Mouse (Mus musculus) cerebellum, adult 8-10 months (tissue): ENCODE measurements around the gene Sp6.

Experiments
- DNase-seq: peaks from one replicate; pipeline ENCODE4 v3.0.0; 2022

The Sp6 gene

DNA sequence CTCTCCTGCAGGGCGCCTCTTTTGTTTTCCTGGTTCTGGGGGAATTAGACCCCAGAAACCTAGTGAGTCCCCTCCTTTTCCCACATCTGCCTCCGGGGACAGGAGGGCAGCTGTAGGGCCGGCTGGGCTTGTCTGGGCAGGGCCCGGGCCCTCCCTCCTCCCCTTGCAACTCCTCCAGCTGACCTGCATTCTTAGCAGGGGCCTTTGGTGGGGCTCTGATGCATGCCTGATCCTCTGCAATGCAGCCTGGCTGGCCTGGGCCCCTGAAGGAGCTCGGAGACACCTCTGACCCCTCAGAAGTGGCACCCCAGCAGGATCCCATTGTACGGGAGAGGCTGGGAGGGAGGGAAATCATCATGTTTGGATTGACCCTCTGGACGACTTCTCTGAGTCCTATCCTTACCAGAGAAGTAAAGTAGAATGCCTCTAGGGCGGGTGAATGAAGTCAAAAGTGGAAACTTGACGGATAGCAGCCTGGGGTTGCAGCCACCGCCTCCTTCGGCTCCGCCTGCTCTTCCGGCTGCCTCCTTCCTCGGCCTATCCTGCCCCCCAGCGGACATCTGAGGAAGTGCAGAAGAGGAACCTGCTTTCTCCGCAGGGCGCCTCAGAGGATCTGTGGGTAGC lies 12.6 kb downstream of the Sp6 start:
- peak; percentile 84 for DNase-seq

- peak; percentile 83 for DNase-seq
Observed at GRCm38 (mm10) chr11:97029686-97030417, 16.7 kb downstream of the Sp6 start, which contains the start of gene Scrn2. Gene Scrn2 (plus strand): TSS chr11:97029938.

DNA sequence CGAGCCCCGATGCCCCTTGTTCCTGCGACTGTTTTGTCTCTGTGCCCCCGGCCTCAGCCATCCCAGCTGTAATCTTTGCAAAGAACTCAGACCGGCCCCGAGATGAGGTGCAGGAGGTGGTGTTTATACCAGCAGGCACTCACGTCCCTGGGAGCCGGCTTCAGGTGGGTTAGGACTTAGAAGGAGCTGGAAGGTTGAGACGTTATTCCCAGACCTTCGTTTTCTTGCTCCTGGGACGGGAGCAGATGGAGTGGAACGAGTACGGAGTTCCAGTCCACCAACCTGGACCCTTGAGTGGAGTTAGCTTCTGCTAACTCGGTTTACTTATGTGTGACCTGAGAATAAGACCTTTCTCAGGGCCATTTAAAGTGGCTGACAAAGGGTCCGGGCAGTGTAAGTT lies 17.2 kb downstream of the Sp6 start:
- DNase-seq = no peak

GRCm38 (mm10) chr11:97031977-97032376 lies 18.8 kb downstream of the Sp6 start:
- no peak for DNase-seq

- no peak for DNase-seq
Observed at GRCm38 (mm10) chr11:97032499-97032898, 19.3 kb downstream of the Sp6 start.

DNA sequence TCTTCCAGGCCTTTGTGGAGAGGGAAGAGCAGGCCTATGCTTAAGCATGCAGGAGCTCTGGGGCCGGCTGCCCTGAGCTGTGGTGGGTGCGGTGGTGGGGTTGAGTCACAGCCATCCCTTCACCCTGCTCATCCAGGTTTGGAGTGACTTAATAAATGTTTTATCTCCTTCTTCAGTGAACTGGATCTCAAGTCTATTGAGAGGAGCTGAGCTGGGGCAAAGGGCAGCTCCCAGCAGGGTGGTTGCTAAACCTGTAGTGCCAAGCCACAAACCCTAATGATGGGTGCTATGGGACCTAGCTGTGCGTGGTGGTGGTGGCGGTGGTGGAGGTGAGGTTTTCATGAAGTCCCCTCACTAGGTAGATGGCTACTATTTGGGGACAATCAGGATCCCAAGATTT lies 20.6 kb downstream of the Sp6 start:
- DNase-seq = no peak

- DNase-seq = no peak
Observed at GRCm38 (mm10) chr11:97036141-97036540, 22.9 kb downstream of the Sp6 start.

- DNase-seq = no peak
Observed at GRCm38 (mm10) chr11:97038881-97039280, 25.7 kb downstream of the Sp6 start.

DNA sequence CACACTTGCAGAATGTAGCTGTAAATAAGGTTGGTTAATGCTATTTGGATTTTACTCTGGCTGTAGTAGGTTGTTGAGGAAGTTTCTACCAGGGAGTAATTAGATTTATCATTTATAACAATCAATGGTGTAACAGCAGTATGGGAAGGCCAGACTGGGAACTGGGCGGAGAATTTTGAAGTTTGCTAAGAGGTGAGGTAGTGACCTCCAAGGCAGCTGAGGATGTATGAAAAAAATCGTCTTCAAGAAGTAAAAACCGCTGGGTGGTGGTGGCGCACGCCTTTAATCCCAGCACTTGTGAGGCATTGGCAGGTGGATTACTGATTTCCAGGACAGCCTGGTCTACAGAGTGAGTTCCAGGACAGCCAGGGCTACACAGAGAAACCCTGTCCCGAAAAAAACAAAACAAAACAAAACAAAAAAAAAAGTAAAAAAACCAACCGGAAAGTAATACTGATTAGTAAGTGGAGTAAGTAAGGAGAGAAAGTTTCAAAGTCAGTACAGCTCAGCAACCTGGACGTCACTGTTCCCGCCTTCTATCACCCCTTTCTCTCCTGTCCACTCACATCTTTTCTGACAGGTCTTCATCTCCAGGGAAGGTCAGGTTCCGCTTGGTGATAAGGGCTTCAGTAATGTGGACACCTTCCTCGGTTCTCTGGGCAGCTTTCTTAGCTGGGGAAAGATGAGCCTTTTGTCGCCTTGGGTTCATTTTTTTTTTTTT lies 27.3 kb downstream of the Sp6 start:
- DNase-seq = no peak

- DNase-seq = peak; percentile 87
Observed at GRCm38 (mm10) chr11:97041022-97041899, 28.1 kb downstream of the Sp6 start, which contains the start of the genes Lrrc46 and Mrpl10. Gene Lrrc46 (minus strand): TSS chr11:97041407. Gene Mrpl10 (plus strand): TSS chr11:97041560.

GRCm38 (mm10) chr11:97044902-97045301 lies 31.7 kb downstream of the Sp6 start:
- no peak for DNase-seq

GRCm38 (mm10) chr11:97045861-97046260 lies 32.7 kb downstream of the Sp6 start:
- no peak for DNase-seq

DNA sequence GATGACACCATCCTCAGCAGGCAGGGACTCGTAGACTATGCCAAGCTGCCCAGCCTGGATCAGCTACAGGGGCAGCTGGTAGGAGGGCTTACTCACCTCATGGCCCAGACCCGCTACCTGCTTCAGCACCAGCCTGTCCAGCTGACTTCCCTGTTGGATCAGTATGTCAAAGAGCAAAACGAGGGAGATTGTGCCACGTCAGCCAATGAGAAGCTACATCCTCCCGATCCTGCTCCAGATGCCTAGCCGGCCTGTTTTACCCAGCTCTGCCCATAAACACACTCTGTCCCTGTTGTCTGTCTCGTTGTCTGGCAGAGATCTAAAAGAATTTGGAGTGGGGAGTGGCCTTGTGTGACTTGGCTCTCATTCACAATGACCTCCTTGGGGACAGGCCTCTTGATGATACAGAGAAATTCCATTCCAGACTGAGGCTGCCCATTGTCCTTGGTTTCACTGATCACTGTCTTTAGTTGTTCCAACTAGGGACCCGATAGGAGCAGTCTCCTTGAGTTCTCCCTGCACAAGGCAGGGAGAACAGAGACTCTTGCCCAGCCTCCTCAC lies 35.0 kb downstream of the Sp6 start:
- DNase-seq = no peak

DNA sequence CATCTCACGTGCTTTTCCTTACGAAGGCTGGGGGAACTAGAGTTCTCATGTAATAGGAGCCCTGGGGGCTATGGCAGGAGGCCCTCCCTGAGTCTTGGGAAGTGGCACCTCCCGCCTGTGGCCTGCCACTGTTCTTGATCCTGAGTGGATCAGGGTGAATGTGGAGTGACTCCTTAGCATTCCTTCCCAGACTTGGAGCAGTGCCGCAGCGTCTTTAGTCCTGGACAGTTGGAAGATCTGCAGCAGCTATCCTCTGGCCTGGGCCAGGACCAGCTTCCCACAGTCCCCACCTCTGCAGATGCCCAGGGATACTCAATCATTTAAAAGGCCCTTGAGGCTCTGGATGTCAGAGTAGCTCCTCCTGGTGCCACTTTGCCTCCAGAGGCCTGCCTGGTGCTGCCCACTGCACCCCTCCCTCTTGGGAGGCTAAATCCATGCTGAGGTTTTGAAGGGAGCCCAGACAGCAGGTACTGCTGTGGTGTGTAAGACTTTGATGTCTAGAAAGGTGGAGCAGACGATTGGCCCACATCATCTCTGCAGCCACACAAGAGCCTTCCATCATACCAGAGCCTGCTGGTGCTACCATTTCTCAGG lies 36.4 kb downstream of the Sp6 start:
- no peak for DNase-seq

GRCm38 (mm10) chr11:97050216-97050943 lies 37.2 kb downstream of the Sp6 start, which contains the start of gene Osbpl7:
Gene Osbpl7 (plus strand): TSS chr11:97050628.
- peak; percentile 70 for DNase-seq

GRCm38 (mm10) chr11:97050944-97051586 lies 37.9 kb downstream of the Sp6 start:
- no peak for DNase-seq

GRCm38 (mm10) chr11:97052219-97052646 lies 39.0 kb downstream of the Sp6 start:
- DNase-seq = no peak

GRCm38 (mm10) chr11:97063274-97063920 lies 50.2 kb downstream of the Sp6 start:
- no peak for DNase-seq

DNA sequence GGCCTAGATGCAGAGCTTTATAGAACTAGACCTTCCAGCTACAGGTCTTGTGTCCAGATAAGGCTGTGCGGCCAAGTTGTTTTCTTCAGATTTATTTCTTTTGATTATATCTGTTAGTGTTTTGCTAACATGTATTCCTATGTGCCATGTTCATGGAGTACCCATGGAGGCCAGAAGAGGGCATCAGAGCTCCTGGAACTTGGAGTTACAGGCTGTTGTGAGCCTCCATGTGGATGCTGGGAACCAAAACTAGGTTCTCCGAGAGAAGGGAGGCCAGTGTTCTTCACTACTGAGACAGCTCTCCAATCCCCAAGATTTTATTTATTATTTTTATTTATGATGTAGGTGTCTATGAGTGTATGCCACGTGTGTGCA lies 50.7 kb downstream of the Sp6 start:
- no peak for DNase-seq
